Mouse (Mus musculus) gastrocnemius, postnatal 25 days (tissue): ENCODE measurements around the gene Tradd. TPM values are rescaled to one million over a fixed set of nuclear protein-coding genes. Genes with fewer than 3 reads are reported as not detected.
"Not testable (repeated sequence)": the region's sequence is repeated elsewhere in the genome, so short reads cannot be mapped to it uniquely, and the experiment has no call there.

Experiments
- DNase-seq: peaks from one replicate; pipeline ENCODE4 v3.0.0; 2022
- microRNA-seq, 2 experiments: library from miRNA; unstranded; fragments of <30 nt; microRNA quantifications; one replicate each; pipeline ENCODE4 v1.2.0; 2021; ENCODE audit warnings: borderline replicate concordance in 2 of 2
- total RNA-seq, 2 experiments: library from RNA; stranded (reverse); gene quantifications; 1 replicate in 1 of 2; 2 replicates in 1 of 2; pipeline ENCODE4 v1.2.3; 2021

The Tradd gene
- total RNA-seq, 2 experiments from 2014 or later: 3.0 TPM

DNA sequence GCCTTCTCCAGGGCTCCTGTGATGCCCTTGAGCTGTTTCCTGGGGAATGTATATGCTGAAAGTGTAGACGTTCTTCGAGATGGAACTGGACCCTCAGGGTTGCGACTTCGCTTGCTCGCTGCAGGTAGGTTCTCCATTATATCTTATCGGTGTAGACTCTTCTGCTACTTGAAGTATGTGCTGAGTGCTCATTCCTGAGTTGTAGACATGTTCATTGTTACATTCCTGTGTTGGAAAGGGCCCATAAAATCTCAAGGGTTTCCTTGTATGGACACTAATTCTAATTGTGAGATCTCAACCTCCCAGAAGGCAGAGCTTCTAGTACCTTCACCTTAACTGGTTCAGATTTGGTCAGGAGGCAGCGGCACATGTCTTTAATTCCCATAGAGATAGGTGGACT, 23.4 kb downstream of the Tradd start:
- DNase-seq: no peak

DNA sequence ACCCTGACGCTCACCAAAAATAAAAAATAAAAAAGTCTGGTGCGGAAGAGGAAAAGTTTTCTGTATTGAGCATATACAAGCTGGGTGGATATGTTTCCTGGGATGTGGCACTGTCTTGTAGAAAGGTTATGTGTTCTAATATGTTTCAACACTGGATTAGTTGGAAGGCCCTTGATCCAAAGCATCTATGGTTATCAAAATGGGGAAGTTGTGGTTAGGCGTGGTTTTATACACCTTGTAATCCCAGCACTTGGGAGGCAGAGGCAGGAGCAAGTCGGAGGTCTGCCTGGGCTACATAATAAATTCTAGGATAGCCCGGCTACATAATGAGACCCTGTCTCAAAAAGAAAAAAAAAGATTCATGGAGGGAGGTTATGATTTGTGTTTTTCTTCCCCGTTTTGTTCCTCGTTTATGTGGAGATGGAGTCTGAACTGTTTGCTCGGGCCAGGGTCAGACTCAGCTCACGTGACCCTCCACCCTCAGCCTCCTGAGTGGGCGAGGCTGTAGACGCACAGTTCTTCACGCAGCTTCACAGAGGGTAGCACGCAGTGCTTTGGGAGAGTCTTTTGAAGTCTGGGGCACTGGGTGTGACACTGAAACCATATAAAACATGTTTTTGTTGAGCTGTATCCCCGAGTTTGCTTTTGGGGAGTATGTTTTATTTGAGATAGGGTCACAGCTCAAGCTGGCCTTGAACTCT, 26.8 kb downstream of the Tradd start:
- DNase-seq: no peak

GRCm38 (mm10) chr8:105235206-105235605, 29.2 kb downstream of the Tradd start:
- DNase-seq: no peak

- DNase-seq: no peak
Measured at GRCm38 (mm10) chr8:105233126-105233935, 31.1 kb downstream of the Tradd start.

DNA sequence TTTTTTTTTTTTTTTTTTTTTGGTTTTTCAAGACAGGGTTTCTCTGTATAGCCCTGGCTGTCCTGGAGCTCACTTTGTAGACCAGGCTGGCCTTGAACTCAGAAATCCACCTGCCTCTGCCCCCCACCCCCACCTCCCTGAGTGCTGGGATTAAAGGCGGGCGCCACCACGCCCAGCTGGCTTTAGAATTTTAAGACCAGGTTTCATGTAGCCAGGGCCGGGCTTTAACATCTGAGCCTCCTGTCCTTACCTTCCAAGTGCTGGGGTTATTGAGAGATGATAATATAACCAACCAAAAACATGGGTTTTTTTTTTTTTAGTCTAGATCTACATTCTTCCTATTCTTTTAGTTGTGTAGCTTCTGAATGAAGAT, 32.1 kb downstream of the Tradd start:
- DNase-seq: not testable (repeated sequence)

DNA sequence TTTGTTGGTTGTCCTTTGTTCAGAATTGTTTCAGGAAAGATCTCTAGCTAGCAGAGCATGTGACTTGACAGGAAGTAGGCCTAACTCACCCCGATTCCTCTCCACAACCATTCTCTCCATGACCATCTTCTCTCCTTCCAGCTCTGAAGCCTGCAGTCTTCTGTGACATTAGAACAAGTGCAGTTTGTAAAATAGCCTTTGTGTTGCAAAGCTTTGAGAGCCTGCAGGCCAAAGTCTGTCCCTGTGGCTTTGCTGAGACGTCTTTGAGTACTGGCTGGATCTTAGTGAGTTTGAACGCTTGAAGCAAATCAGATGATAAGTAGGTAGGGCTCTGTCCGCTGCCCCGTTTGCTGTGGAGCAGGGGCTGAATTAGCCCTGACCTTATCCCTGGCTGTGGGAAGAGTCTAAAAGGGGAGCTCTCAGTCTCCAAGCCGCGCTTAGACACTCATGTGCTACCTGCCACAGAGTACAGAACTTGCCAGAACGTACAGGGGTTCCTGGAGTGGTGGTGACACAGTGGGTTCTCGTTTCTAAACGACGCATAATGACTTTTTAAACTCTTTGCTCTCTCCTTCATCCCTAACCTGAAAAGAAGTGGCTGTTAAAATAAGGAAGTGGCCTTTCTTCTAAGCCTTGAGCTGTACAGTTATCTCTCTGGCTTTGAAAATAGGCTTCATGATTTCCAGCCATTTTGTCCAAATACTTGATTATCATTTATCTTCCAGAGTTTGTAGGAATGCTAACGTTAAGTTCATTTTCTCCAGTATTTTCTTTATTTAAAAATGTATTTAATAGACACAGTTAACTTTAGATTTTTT, 32.7 kb downstream of the Tradd start:
- no peak for DNase-seq

- no peak for DNase-seq
Measured at GRCm38 (mm10) chr8:105225917-105226316, 38.5 kb downstream of the Tradd start.

GRCm38 (mm10) chr8:105225272-105225593, 39.2 kb downstream of the Tradd start:
- DNase-seq: no peak

- DNase-seq: peak; percentile 92
Measured at GRCm38 (mm10) chr8:105224413-105225271, 39.8 kb downstream of the Tradd start, which contains the start of gene D230025D16Rik. Gene D230025D16Rik, plus strand, starts transcription at chr8:105225145.

GRCm38 (mm10) chr8:105223850-105224249, 40.6 kb downstream of the Tradd start:
- peak; percentile 21 for DNase-seq

- no peak for DNase-seq
Measured at GRCm38 (mm10) chr8:105217926-105218522, 46.4 kb downstream of the Tradd start.

DNA sequence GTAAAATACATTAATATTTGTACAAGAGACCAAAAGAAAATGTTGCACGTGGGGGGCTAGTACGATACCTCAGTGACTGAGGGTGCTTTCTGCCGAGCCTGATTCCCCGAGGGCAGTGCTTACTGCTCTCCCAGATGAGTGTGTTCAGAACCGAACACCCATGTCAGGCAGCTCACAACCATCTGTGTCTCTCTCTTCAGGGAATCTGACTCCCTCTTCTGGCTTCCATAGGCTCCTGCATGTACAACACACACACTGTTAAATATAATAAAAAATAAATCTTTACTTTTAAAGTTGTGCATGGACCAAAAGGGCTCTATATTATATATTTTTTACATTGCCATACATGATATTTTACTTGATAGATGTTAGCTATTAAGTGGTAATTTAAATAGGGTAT, 50.3 kb downstream of the Tradd start:
- no peak for DNase-seq

DNA sequence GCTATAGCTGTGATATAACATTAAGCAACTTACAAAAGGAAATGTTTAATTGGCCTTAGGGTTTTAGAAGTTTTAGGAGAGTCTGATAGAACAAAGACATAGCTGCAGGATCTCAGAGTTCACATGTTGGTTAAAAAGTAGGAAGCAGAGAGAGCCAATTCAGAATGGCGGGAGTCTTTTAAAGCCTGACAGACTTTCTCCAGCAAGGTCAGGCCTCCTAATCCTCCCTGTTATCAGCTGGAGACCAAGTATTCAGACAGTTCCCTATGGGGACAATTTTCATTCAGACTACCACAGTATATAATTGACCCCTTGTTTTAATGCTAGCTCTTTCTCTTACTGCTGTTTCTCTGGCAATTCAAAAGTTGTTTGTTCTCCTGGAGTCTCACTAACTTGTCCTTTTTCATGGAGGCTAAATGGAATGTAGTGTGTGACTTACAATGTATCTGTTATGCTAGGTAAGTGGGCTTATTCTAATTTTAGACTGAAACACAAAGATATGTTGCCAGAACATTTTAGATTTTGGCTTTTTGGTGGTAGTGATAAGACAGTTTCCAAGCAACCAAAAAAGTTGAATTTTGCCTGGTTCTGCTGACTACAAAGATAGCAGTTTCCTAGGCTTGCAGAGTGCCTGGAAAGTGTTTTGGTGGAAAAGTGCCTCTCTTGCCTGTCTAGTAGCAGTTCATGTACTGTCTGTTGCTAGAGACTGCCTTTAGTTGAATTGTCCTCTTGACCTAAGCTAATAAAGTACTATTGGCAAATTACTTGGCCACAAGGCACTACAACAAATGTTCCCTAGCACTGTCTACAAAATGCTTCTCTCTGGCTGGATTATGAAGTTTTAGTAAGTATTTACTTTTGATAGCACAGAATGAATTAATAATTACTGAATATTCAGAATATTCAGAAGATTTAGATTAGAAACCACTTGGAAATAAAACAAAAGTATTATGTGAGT, 55.0 kb downstream of the Tradd start:
- no peak for DNase-seq

Small RNA genes within 50 kb of the gene (microRNA-seq; reads per million reads assigned to microRNA genes)
- gene Gm27320: 0 reads per million in 2 experiments
- gene Mir328: 578 to 583 reads per million in 2 experiments

Other genes starting within 250 kb of the Tradd start
- not detected for gene Ces3a, start 216.0 kb downstream of the Tradd start, total RNA-seq
- not detected for gene Ces3b, start 180.9 kb downstream of the Tradd start, total RNA-seq
- gene Ces4a, start 132.8 kb downstream of the Tradd start, total RNA-seq: not detected
- gene Cbfb, start 93.9 kb downstream of the Tradd start, total RNA-seq: 10 to 100 TPM; 42.1 to 42.2 TPM
- 10 to 100 TPM; 13.5 to 24.2 TPM for gene D230025D16Rik, start 39.5 kb downstream of the Tradd start, total RNA-seq
- gene B3gnt9, start 9.5 kb downstream of the Tradd start, total RNA-seq: 1 to 10 TPM; 2.6 TPM
- 1 to 10 TPM in 1 of 2 experiments, under 1 TPM in 1; 0.90 to 1.0 TPM for gene Fbxl8, start within 50 bp of the Tradd start, total RNA-seq
- 1 to 10 TPM; 2.9 to 3.0 TPM for gene Hsf4, start 5.2 kb upstream of the Tradd start, total RNA-seq
- gene Nol3, start 11.5 kb upstream of the Tradd start, total RNA-seq: 10 to 100 TPM; 22.3 to 23.3 TPM
- gene 4931428F04Rik, start 25.3 kb upstream of the Tradd start, total RNA-seq: under 1 TPM; 0.64 to 0.84 TPM
- 1 to 10 TPM; 1.4 to 2.5 TPM for gene Exoc3l, start 31.5 kb upstream of the Tradd start, total RNA-seq
- gene E2f4, start 33.1 kb upstream of the Tradd start, total RNA-seq: 10 to 100 TPM; 21.8 to 24.5 TPM
- under 1 TPM; 0.49 to 0.99 TPM for gene Elmo3, start 41.0 kb upstream of the Tradd start, total RNA-seq
- gene Lrrc29, start 61.7 kb upstream of the Tradd start, total RNA-seq: 1 to 10 TPM in 1 of 2 experiments, under 1 TPM in 1; 0.87 to 1.4 TPM
- 10 to 100 TPM; 20.5 to 23.1 TPM for gene Tmem208, start 61.7 kb upstream of the Tradd start, total RNA-seq
- gene Fhod1, start 83.3 kb upstream of the Tradd start, total RNA-seq: 10 to 100 TPM; 17.4 to 24.6 TPM
- gene Slc9a5, start 84.2 kb upstream of the Tradd start, total RNA-seq: under 1 TPM; 0.56 to 0.72 TPM
- under 1 TPM in 1 of 2 experiments, not detected in 1; 0.11 TPM for gene Plekhg4, start 108.7 kb upstream of the Tradd start, total RNA-seq
- not detected for gene Kctd19, start 148.9 kb upstream of the Tradd start, total RNA-seq
- gene Lrrc36, start 149.0 kb upstream of the Tradd start, total RNA-seq: under 1 TPM; 0.41 to 0.67 TPM
- gene Tppp3, start 206.9 kb upstream of the Tradd start, total RNA-seq: 10 to 100 TPM; 86.7 to 99.2 TPM
- gene Zdhhc1, start 232.3 kb upstream of the Tradd start, total RNA-seq: 10 to 100 TPM in 1 of 2 experiments, 1 to 10 TPM in 1; 8.7 to 10.1 TPM